Mouse (Mus musculus): ENCODE data around the gene Pim3. TPM values are rescaled to one million over a fixed set of nuclear protein-coding genes. Genes with fewer than 3 reads are reported as not detected.

Pim3 gene
- polyA plus RNA-seq, 1 experiment: not detected

- no peak for TF ChIP-seq GATA1 (IDR thresholded peaks at IDR 0.05; ENCODE audit: low read length)
These were observed 41.1 kb downstream of the Pim3 start for GRCm38 (mm10) chr15:88903086-88903485.

DNA sequence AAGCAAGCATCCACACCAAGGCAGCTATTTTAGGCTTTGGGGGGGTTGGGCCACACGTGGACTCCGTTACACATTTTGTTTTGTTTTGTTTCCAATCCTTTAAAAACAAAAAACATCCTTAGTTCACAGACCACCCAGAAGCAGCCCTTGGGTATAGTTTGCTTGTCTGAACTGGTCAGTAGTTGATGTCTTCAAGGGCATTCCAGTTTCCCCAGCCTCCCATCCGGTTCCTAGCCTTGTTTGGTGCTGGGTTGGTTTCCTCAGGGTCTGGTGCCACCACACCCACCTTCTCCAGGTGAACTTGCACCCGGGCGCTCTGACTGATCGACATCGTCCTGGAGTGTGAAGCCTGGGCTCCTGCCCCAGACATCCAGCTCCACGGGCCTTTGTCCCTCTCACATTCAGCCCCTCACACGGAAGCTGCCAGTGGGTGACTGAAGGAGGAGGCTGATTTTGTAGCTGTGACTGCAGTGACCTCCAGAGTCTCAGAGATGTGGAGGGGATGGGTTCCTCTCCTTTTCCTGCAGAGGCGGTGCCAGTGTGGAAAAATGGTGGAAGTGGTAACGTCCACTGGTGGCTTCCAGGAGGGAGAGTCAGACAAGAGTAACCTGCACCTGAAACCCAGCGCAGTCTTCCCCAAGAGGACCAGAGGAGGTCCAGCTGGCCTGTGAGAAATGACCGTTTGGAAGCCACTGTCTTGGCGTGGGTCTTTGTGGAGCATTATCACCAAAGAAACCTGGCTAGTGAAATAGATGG is 42.2 kb downstream of the Pim3 start:
- no peak for TF ChIP-seq GATA1 (IDR thresholded peaks at IDR 0.05; ENCODE audit: low read length)

GRCm38 (mm10) chr15:88906347-88906746 is 44.4 kb downstream of the Pim3 start:
- no peak for TF ChIP-seq GATA1 (IDR thresholded peaks at IDR 0.05; ENCODE audit: low read length)

DNA sequence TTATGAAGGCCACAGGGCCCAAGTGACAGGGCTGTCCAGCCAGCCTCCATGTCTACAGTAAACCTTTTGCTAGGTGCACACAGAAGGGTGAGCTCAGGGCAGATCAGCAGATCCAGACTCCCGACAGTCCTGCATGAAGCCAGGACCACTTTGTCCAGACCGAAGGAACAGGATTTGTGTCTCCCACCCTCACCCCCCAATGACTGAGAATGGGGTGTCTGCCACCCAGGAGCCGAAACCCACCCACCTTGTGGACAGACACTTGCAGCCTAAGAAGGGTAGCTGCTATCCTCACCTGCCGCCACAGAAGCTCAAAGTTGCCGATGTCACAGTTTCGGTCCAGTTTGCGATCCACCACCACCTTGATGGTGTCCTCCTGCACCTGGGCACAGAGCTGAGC is 53.1 kb downstream of the Pim3 start:
- TF ChIP-seq GATA1 (IDR thresholded peaks at IDR 0.05; ENCODE audit: low read length): no peak

Other genes starting within 250 kb of the Pim3 start
- 46.2 and 51.2 TPM in 2 replicates for gene Brd1, start 128.0 kb upstream of the Pim3 start, polyA plus RNA-seq (2012)
- gene Zbed4, start 110.5 kb upstream of the Pim3 start, polyA plus RNA-seq (2012): 9.2 and 10.9 TPM in 2 replicates
- gene Alg12, start 42.9 kb upstream of the Pim3 start, polyA plus RNA-seq (2012): 0.90 and 4.4 TPM in 2 replicates
- gene Creld2, start 42.5 kb upstream of the Pim3 start, polyA plus RNA-seq (2012): 15.2 and 20.0 TPM in 2 replicates
- not detected in 2 replicates for gene Ttll8, start 92.2 kb downstream of the Pim3 start, polyA plus RNA-seq (2012)
- not detected in 2 replicates for gene Mlc1, start 116.8 kb downstream of the Pim3 start, polyA plus RNA-seq (2012)
- not detected in 2 replicates for gene Mov10l1, start 120.7 kb downstream of the Pim3 start, polyA plus RNA-seq (2012)
- not detected in 2 replicates for gene Panx2, start 197.5 kb downstream of the Pim3 start, polyA plus RNA-seq (2012)
- gene Trabd, start 212.9 kb downstream of the Pim3 start, polyA plus RNA-seq (2012): 62.9 and 74.4 TPM in 2 replicates
- 15.8 and 19.7 TPM in 2 replicates for gene Selenoo, start 226.9 kb downstream of the Pim3 start, polyA plus RNA-seq (2012)

Data from G1E-ER4 (cell line).